Mouse (Mus musculus) kidney, embryonic 14.5 days (tissue): ENCODE results near the gene Tubd1. TPM values are rescaled to one million over a fixed set of nuclear protein-coding genes. Genes with fewer than 3 reads are reported as not detected.

ENCODE experiments used
- ATAC-seq: fragments of 200-750 bp; cut with Nextera tagmentation; 2 replicates; pipeline ENCODE4 v1.8.0; 2017; ENCODE audit warnings: moderate number of reproducible peaks, mild to moderate bottlenecking, moderate TSS enrichment, moderate library complexity; ENCODE audit not compliant: low FRiP score, low TSS enrichment
- H3K27ac ChIP-seq: fragments of 300-500 bp; sonication (generic); 2 replicates; pipeline ENCODE4 v1.5.1; 2014; ENCODE audit warnings: low read depth, mild to moderate bottlenecking, low read length, moderate library complexity, mixed read lengths
- H3K27me3 ChIP-seq: fragments of 300-500 bp; sonication (generic); 2 replicates; pipeline ENCODE4 v1.6.1; 2014; ENCODE audit warnings: mild to moderate bottlenecking, low read length; ENCODE audit not compliant: control insufficient read depth, insufficient read depth
- H3K36me3 ChIP-seq: fragments of 300-500 bp; sonication (generic); 2 replicates; pipeline ENCODE4 v1.6.1; 2014; ENCODE audit warnings: low read length, mixed read lengths; ENCODE audit not compliant: control insufficient read depth, insufficient read depth
- H3K4me1 ChIP-seq: fragments of 300-500 bp; sonication (generic); 2 replicates; pipeline ENCODE4 v1.6.1; 2014; ENCODE audit warnings: low read length, mixed read lengths; ENCODE audit not compliant: control insufficient read depth, insufficient read depth
- H3K4me2 ChIP-seq: fragments of 300-500 bp; sonication (generic); replicated peaks from 2 replicates; pipeline ENCODE4 v1.6.1; 2014; ENCODE audit warnings: low read depth, mild to moderate bottlenecking, low read length
- H3K4me3 ChIP-seq: fragments of 300-500 bp; sonication (generic); 2 replicates; pipeline ENCODE4 v1.5.1; 2014; ENCODE audit warnings: mild to moderate bottlenecking, low read length
- H3K9ac ChIP-seq: fragments of 300-500 bp; sonication (generic); 2 replicates; pipeline ENCODE4 v1.6.1; 2014; ENCODE audit warnings: low read depth, mild to moderate bottlenecking, low read length, moderate library complexity
- H3K9me3 ChIP-seq: fragments of 300-500 bp; sonication (generic); 2 replicates; pipeline ENCODE4 v1.6.1; 2016; ENCODE audit warnings: low read length; ENCODE audit not compliant: control insufficient read depth
- WGBS: fragments of 180-500 bp; shearing (Covaris S2); extraction: QIAGEN DNeasy Blood & Tissue Kit; methylation state at CpG from one replicate; pipeline ENCODE4 v1.1.7; 2014; 5-methylcytosine and 5-hydroxymethylcytosine counted together
- polyA plus RNA-seq: library from polyadenylated mRNA; unstranded; fragments of >200 nt; fragmentation: Nextera tagmentation; extraction: Ambion mirVana; gene quantifications from 2 replicates; pipeline ENCODE4 v1.2.1, GENCODE M21; 2014

Gene Tubd1
- polyA plus RNA-seq, 1 experiment from 2014 or later, result 13.4 TPM

DNA sequence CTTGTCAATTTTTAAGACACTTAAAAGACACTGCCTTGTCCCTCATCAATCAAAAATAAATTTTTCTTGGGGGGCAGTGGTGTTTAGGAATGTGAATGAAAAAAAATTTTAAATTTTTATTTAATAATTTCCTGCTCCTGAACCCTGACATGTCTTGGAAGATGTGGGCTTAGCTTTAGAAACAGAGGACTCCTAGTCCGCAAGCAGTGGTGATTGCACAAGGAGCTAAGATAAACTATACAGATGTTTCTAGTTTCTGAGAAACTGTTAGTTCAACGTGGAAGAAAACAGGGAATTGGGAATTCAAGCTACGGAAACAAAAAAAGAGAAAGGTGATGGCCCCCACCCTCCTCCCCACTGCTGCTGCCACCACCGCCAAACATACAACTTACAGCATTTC, 27.1 kb downstream of the Tubd1 start:
- no peak overlapping the region for H3K9ac ChIP-seq
- peaks cover 18% of the 10 kb centered on the region for H3K4me1 ChIP-seq
- H3K4me3 ChIP-seq, result no peak overlapping the region
- H3K27me3 ChIP-seq, result no peaks in the 10 kb centered on the region
- H3K9me3 ChIP-seq, result no peaks in the 10 kb centered on the region
- no peak for ATAC-seq
- WGBS, result 71% methylated on average over 4 of the region's 4 CpGs
- H3K36me3 ChIP-seq, result no peaks in the 10 kb centered on the region
- no peak overlapping the region for H3K4me2 ChIP-seq
- H3K27ac ChIP-seq, result peak overlapping the region; percentile 62; the same call in 1 of the 2 replicates

DNA sequence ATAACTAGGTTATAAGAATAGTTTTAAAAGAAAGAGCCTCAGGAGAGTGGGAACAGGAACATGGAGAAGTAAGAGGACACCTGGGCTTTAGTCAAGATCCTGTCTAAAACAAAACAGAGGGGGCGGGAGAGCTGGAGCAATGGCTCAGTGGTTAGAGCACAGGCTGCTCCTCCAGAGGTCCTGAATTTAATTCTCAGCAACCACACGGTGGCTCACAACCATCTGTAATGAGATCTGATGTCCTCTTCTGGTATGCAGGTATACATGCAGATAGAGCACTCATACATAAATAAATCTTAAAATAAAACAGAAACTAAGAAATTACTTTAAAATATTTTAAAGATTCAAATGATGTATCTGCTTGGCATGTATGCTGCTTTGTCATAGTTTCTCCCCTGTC, 27.8 kb downstream of the Tubd1 start:
- whole genome bisulfite sequencing, result 65% methylated on average over 2 of the region's 2 CpGs
- ATAC-seq, result no peak
- no peak overlapping the region for H3K27ac ChIP-seq

DNA sequence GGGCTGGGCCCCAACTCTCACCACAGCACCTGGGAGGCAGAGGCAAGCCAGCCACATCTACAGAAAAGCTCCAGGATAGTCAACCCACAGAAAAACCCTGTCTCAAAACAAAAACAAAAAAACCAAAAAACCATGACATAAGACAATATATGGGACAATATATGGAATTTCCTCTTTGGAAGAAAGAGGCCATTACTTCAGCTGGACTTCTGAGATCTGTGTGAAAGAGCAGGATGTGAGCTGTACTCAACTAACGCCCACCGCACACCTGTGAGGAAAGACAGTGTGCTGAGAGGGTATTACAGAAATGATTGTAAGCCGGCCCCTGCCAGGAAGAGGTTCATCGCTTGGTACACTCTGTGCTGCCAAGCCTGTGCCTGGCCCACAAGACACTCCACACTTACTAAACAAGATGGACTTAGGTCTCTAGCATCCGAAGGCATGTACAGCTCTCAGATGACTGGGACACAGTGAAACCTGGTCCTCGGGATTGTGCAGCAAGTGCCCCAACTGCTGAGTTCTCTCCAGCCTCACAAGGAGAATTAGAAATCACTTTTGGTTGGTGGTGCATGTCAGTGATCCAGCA, 28.9 kb downstream of the Tubd1 start:
- Histone ChIP-seq H3K27ac (no peak overlapping the region), H3K9ac (no peak overlapping the region), H3K4me1 (peaks cover 26% of the 10 kb centered on the region), H3K27me3 (no peaks in the 10 kb centered on the region), H3K36me3 (no peaks in the 10 kb centered on the region), H3K4me2 (no peak overlapping the region), H3K4me3 (no peak overlapping the region), H3K9me3 (no peaks in the 10 kb centered on the region)
- no peak for ATAC-seq
- WGBS, result 84% methylated on average over 6 of the region's 6 CpGs

More for the DNA sequence above, 27.8 kb downstream of the Tubd1 start:
- Histone ChIP-seq H3K27me3 (no peaks in the 10 kb centered on the region), H3K9ac (no peak overlapping the region), H3K4me3 (no peak overlapping the region), H3K4me2 (no peak overlapping the region), H3K9me3 (no peaks in the 10 kb centered on the region), H3K4me1 (peaks cover 25% of the 10 kb centered on the region), H3K36me3 (no peaks in the 10 kb centered on the region)

DNA sequence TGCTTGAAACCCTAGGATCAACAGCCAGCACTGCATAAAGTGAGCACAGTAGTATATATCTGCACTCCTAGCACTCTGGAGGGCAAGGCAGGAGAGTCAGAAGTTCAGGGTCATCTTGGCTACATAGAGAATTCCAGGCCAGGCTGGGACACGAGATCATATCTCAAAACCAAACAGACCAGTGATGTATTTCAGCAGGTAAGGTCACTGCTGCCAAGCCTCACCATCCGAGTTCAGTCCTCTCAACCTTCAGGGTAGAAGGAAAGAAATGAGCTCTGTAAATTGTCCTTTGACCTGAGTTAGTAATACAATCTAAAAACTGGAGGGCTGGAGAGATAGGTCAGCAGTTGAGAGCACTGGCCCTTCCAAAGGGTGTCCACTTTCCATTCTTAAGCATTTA, 29.6 kb downstream of the Tubd1 start:
- peaks cover 30% of the 10 kb centered on the region for H3K4me1 ChIP-seq
- no peak overlapping the region for H3K27ac ChIP-seq
- H3K4me3 ChIP-seq, result no peak overlapping the region
- WGBS, result 16% methylated on average over 2 of the region's 2 CpGs
- no peak for ATAC-seq
- no peaks in the 10 kb centered on the region for H3K9me3 ChIP-seq
- no peaks in the 10 kb centered on the region for H3K27me3 ChIP-seq
- H3K9ac ChIP-seq, result no peak overlapping the region
- no peaks in the 10 kb centered on the region for H3K36me3 ChIP-seq
- H3K4me2 ChIP-seq, result no peak overlapping the region

DNA sequence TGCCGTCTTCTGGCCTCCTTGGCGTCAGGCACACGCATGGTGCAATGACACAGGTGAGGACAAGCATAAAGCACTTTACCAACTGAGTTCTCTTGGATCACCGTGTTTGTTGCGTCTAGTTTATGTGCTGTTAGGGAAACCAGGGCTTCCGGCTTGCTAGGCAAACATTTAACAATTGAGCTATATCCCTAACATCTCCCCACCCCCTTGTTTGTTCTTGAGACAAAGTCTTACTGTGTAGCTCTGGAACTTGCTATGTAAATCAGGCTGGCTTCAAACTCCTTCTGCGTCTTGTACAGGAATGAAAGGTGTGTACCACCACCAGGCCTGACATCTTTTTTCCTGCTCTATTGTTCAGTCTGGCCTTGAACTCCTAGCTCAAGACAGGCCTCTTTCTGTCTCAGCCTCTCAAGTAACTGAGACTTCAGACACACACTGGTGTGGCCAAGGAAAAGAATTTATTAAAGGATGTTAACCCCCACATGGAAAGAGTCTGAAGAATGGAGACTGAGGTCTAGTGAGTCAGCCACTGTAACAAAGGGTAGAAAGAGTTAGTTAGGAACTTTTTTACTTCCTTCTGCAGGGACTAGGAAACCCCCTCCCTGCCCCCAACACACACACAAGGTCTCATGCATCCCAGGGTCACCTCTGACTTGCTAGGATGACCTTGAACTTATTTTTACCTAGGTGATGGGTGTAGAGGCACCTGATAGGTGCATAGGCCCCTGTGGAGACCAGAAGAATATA, 31.0 kb downstream of the Tubd1 start:
- Histone ChIP-seq H3K4me1 (peaks cover 29% of the 10 kb centered on the region), H3K4me3 (no peak overlapping the region), H3K36me3 (no peaks in the 10 kb centered on the region), H3K4me2 (no peak overlapping the region), H3K27me3 (no peaks in the 10 kb centered on the region), H3K27ac (no peak overlapping the region; the same call in 1 of the 2 replicates), H3K9ac (no peak overlapping the region), H3K9me3 (no peaks in the 10 kb centered on the region)
- ATAC-seq, result no peak
- WGBS, result 85% methylated on average over 7 of the region's 7 CpGs

DNA sequence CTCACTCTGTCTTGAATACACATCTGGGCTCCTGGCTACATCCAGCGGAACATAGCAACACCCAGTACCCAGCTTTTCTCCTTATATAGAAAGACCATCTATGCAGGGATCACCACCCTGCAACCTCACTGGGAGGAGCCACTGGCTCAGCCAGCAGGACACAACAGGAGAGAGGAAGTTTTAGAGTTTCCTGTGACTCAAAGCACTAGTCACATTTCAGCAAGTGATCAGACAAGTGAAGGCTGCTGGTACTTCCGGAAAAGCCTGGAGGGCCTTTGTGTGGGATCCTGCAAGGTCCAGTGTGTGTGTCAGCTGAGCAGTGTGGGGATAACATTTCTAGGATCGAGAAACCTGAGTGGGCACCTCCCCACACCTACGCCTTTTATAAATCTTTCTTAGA, 32.4 kb downstream of the Tubd1 start:
- H3K9me3 ChIP-seq, result no peaks in the 10 kb centered on the region
- H3K27me3 ChIP-seq, result no peaks in the 10 kb centered on the region
- H3K27ac ChIP-seq, result peak overlapping the region; percentile 25; the same call in 1 of the 2 replicates
- H3K36me3 ChIP-seq, result no peaks in the 10 kb centered on the region
- ATAC-seq, result peak; percentile 26; the same call in 1 of the 2 replicates
- no peak overlapping the region for H3K9ac ChIP-seq
- WGBS, result 37% methylated on average over 4 of the region's 4 CpGs
- H3K4me1 ChIP-seq, result peaks cover 22% of the 10 kb centered on the region
- H3K4me2 ChIP-seq, result no peak overlapping the region
- H3K4me3 ChIP-seq, result no peak overlapping the region

DNA sequence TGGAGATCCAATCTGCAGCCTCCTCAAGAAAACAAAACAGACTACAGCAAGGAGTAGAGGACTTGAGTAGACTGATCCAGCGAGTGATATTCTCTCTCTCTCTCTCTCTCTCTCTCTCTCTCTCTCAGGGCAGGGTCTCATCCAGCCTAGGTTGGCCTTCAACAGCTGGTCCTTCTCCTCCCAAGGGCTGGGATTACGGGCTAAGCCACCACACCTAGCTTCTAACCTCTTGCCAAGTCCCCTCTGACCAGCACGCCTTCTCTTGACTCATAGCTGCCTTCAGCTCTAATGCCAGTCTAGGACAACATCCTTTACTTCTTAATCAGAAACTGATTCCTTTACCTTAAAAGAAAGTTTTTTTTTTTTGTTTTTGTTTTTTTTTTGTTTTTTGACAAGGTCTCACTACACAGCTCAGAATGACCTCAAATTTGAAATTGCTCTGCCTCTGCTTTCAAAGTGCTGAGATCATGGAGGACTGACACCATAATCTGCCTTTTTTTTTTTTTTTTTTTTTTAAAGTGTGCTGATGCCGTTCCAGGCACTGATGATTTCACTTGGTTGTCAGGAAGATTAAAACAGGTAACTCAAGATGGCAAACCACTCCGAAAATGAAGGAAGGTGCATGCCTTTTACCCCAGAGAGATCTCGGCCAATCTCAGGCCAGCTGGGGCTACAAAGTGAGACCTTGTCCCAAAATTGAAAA, 33.5 kb downstream of the Tubd1 start:
- Histone ChIP-seq H3K9me3 (no peaks in the 10 kb centered on the region), H3K4me2 (no peak overlapping the region), H3K36me3 (no peaks in the 10 kb centered on the region), H3K4me1 (peaks cover 22% of the 10 kb centered on the region), H3K27me3 (no peaks in the 10 kb centered on the region), H3K9ac (no peak overlapping the region), H3K4me3 (no peak overlapping the region), H3K27ac (0 out of 2 replicates have a peak overlapping the region, but pooled peaks have one; percentile 25)
- ATAC-seq, result no peak
- 68% methylated on average over 6 of the region's 6 CpGs for WGBS

DNA sequence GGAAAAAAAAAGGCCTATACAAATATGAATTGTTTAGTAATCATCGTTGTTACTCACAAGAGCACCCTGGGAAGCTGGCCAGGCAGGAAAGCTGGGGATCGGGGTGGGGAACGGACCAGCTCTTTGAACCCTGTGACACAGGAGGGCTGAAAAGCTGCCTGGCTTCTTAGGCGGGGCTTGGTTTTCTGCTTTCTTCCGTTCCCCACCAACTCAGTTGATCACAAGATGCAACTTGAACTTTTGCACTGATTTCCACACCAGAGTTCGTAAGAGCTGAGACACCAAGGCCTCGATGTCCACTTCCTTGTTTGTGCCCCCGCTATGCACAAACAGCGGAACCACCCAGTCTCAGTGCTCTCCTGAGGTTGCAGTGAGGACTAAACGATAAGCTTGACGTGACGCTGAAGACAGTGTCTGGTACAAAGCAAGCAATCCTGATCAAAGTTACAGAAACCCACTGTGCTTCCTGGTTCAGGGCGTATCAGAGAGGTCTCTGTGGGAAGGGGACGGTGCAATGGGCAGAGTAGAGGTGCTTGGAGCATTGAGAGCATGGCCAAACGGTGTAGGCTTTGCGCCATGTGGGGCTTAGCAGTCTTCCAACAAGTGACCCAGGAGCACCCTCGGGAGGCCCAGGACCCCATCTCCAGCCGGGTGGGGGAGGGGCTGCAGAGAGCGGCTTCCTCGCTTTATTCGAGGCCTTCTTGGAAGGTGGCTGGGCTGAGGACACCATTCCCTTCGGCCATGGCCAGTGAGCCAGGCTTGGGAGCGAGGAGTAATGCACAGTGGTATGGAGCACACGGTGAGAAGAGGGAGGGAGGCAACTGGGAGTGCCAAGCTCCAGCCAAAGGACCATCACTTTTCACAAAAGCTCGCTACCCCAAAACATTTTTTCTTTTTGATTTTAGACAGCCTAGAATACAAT, 34.3 kb downstream of the Tubd1 start:
- peaks cover 22% of the 10 kb centered on the region for H3K4me1 ChIP-seq

More for the DNA sequence above, 34.3 kb downstream of the Tubd1 start:
- no peak overlapping the region for H3K4me3 ChIP-seq
- no peaks in the 10 kb centered on the region for H3K27me3 ChIP-seq
- no peak overlapping the region for H3K9ac ChIP-seq
- H3K36me3 ChIP-seq, result no peaks in the 10 kb centered on the region
- ATAC-seq, result no peak
- H3K27ac ChIP-seq, result no peak overlapping the region; the same call in 1 of the 2 replicates
- WGBS, result 69% methylated on average over 25 of the region's 25 CpGs
- no peaks in the 10 kb centered on the region for H3K9me3 ChIP-seq
- no peak overlapping the region for H3K4me2 ChIP-seq
